Mouse (Mus musculus): ENCODE data around the gene A4gnt.

GRCm38 (mm10) chr9:99637736-99638135, 25.4 kb downstream of the A4gnt start:
- TF ChIP-seq CTCF (IDR thresholded peaks at IDR 0.05; ENCODE audit: low read depth, low read length): no peak
- no peak for TF ChIP-seq POLR2A (IDR thresholded peaks at IDR 0.05; ENCODE audit: borderline replicate concordance, low read depth, low read length)
